Mouse (Mus musculus) embryonic facial prominence, embryonic 14.5 days (tissue): ENCODE measurements around the gene Sf3a1. TPM values are rescaled to one million over a fixed set of nuclear protein-coding genes. Genes with fewer than 3 reads are reported as not detected.

Experiments used
- ATAC-seq: fragments of 200-750 bp; cut with Nextera tagmentation; 2 replicates; pipeline ENCODE4 v1.8.0; 2017; ENCODE audit warnings: low read depth, moderate number of reproducible peaks, moderate TSS enrichment
- DNase-seq: peaks from one replicate; pipeline ENCODE4 v3.0.0-alpha.2; 2015; ENCODE audit warnings: low spot score
- H3K27ac ChIP-seq: fragments of 300-500 bp; sonication (generic); replicated peaks from 2 replicates; pipeline ENCODE4 v1.5.1; 2014; ENCODE audit warnings: low read depth, mild to moderate bottlenecking, low read length, moderate library complexity
- H3K27me3 ChIP-seq: fragments of 300-500 bp; sonication (generic); replicated peaks from 2 replicates; pipeline ENCODE4 v1.6.1; 2014; ENCODE audit warnings: low read length; ENCODE audit not compliant: control insufficient read depth, insufficient read depth
- H3K36me3 ChIP-seq: fragments of 300-500 bp; sonication (generic); 2 replicates; pipeline ENCODE4 v1.6.1; 2014; ENCODE audit warnings: low read length, mixed read lengths; ENCODE audit not compliant: control insufficient read depth, insufficient read depth
- H3K4me1 ChIP-seq: fragments of 300-500 bp; sonication (generic); 2 replicates; pipeline ENCODE4 v1.6.1; 2014; ENCODE audit warnings: antibody characterized with exemption, low read length; ENCODE audit not compliant: control insufficient read depth, insufficient read depth
- H3K4me2 ChIP-seq: fragments of 300-500 bp; sonication (generic); 2 replicates; pipeline ENCODE4 v1.6.1; 2014; ENCODE audit warnings: low read depth, mild to moderate bottlenecking, low read length, moderate library complexity, mixed read lengths
- H3K4me3 ChIP-seq: fragments of 300-500 bp; sonication (generic); 2 replicates; pipeline ENCODE4 v1.5.1; 2014; ENCODE audit warnings: low read depth, mild to moderate bottlenecking, low read length
- H3K9ac ChIP-seq: fragments of 300-500 bp; sonication (generic); 2 replicates; pipeline ENCODE4 v1.6.1; 2014; ENCODE audit warnings: low read depth, mild to moderate bottlenecking, low read length, moderate library complexity, mixed read lengths
- H3K9me3 ChIP-seq: fragments of 300-500 bp; sonication (generic); 2 replicates; pipeline ENCODE4 v1.6.1; 2016; ENCODE audit warnings: low read length; ENCODE audit not compliant: control insufficient read depth
- WGBS: fragments of 180-500 bp; shearing (Covaris S2); extraction: QIAGEN DNeasy Blood & Tissue Kit; methylation state at CpG from one replicate; pipeline ENCODE4 v1.1.7; 2014; 5-methylcytosine and 5-hydroxymethylcytosine counted together
- microRNA-seq: library from miRNA; unstranded; fragments of <30 nt; microRNA quantifications from one replicate; pipeline ENCODE4, GENCODE M21; 2016; ENCODE audit warnings: borderline number of aligned reads
- polyA plus RNA-seq: library from polyadenylated mRNA; unstranded; fragments of >200 nt; fragmentation: Nextera tagmentation; extraction: Ambion mirVana; gene quantifications from 2 replicates; pipeline ENCODE4 v1.2.1, GENCODE M21; 2014

Sf3a1 gene
- polyA plus RNA-seq, 1 experiment from 2014 or later = 51.4 TPM

GRCm38 (mm10) chr11:4226569-4227325, 66.6 kb downstream of the Sf3a1 start:
- Histone ChIP-seq H3K4me3 (no peak overlapping the region), H3K4me1 (no peaks in the 10 kb centered on the region), H3K36me3 (no peaks in the 10 kb centered on the region), H3K9ac (no peak overlapping the region), H3K9me3 (no peaks in the 10 kb centered on the region), H3K27ac (no peak overlapping the region), H3K27me3 (no peaks in the 10 kb centered on the region), H3K4me2 (no peak overlapping the region)
- DNase-seq (no peak), ATAC-seq (no peak)
- WGBS = 82% methylated on average over 5 of the region's 5 CpGs

- Histone ChIP-seq H3K9me3 (no peaks in the 10 kb centered on the region), H3K4me1 (no peaks in the 10 kb centered on the region), H3K4me2 (no peak overlapping the region), H3K36me3 (no peaks in the 10 kb centered on the region), H3K9ac (no peak overlapping the region), H3K27ac (no peak overlapping the region), H3K27me3 (no peaks in the 10 kb centered on the region), H3K4me3 (no peak overlapping the region)
- ATAC-seq = no peak
- peak; percentile 44 for DNase-seq
- 42% methylated on average over 8 of the region's 8 CpGs for WGBS
These were observed 68.3 kb downstream of the Sf3a1 start for GRCm38 (mm10) chr11:4228463-4228862.

GRCm38 (mm10) chr11:4229841-4230240, 69.7 kb downstream of the Sf3a1 start:
- 67% methylated on average over 4 of the region's 4 CpGs for WGBS
- Histone ChIP-seq H3K36me3 (no peaks in the 10 kb centered on the region), H3K4me3 (no peak overlapping the region), H3K27ac (no peak overlapping the region), H3K9ac (no peak overlapping the region), H3K27me3 (no peaks in the 10 kb centered on the region), H3K4me1 (no peaks in the 10 kb centered on the region), H3K9me3 (no peaks in the 10 kb centered on the region), H3K4me2 (no peak overlapping the region)
- ATAC-seq (no peak), DNase-seq (no peak)

- no peak overlapping the region for H3K4me3 ChIP-seq
- no peak for ATAC-seq
- H3K36me3 ChIP-seq = no peaks in the 10 kb centered on the region
These were observed 71.3 kb downstream of the Sf3a1 start for GRCm38 (mm10) chr11:4231435-4231834.

More at GRCm38 (mm10) chr11:4231435-4231834, 71.3 kb downstream of the Sf3a1 start:
- no peak overlapping the region for H3K9ac ChIP-seq
- DNase-seq = no peak
- no peaks in the 10 kb centered on the region for H3K27me3 ChIP-seq
- 74% methylated on average over 2 of the region's 2 CpGs for WGBS
- H3K27ac ChIP-seq = no peak overlapping the region
- H3K9me3 ChIP-seq = no peaks in the 10 kb centered on the region
- H3K4me1 ChIP-seq = no peaks in the 10 kb centered on the region
- no peak overlapping the region for H3K4me2 ChIP-seq

Small RNA genes within 50 kb of the gene (microRNA-seq; reads per million reads assigned to microRNA genes)
- gene Mir3060 = 1.5 reads per million

Other genes starting within 250 kb of the Sf3a1 start
- gene Slc35e4, start 245.7 kb upstream of the Sf3a1 start, polyA plus RNA-seq = 5.8 and 6.4 TPM in 2 replicates
- 49.0 and 50.4 TPM in 2 replicates for gene Tcn2, start 228.2 kb upstream of the Sf3a1 start, polyA plus RNA-seq
- gene Pes1, start 196.4 kb upstream of the Sf3a1 start, polyA plus RNA-seq = 59.7 and 62.9 TPM in 2 replicates
- gene 4930556J24Rik, start 183.6 kb upstream of the Sf3a1 start, polyA plus RNA-seq = not detected in 2 replicates
- gene Gal3st1, start 176.7 kb upstream of the Sf3a1 start, polyA plus RNA-seq = 3.2 and 3.3 TPM in 2 replicates
- 0.29 and 0.88 TPM in 2 replicates for gene Sec14l4, start 128.9 kb upstream of the Sf3a1 start, polyA plus RNA-seq
- gene Sec14l3, start 95.5 kb upstream of the Sf3a1 start, polyA plus RNA-seq = 1.7 and 6.8 TPM in 2 replicates
- 7.5 and 8.1 TPM in 2 replicates for gene Mtfp1, start 64.9 kb upstream of the Sf3a1 start, polyA plus RNA-seq
- 2.2 and 3.2 TPM in 2 replicates for gene Sec14l2, start 36.9 kb upstream of the Sf3a1 start, polyA plus RNA-seq
- gene Rnf215, start 25.1 kb upstream of the Sf3a1 start, polyA plus RNA-seq = 34.8 and 36.5 TPM in 2 replicates
- 6.1 and 6.7 TPM in 2 replicates for gene Ccdc157, start 57 bp upstream of the Sf3a1 start, polyA plus RNA-seq
- gene Tbc1d10a, start 26.4 kb downstream of the Sf3a1 start, polyA plus RNA-seq = 30.6 and 31.0 TPM in 2 replicates
- gene Castor1, start 57.9 kb downstream of the Sf3a1 start, polyA plus RNA-seq = 11.5 and 12.7 TPM in 2 replicates
- gene Osm, start 76.1 kb downstream of the Sf3a1 start, polyA plus RNA-seq = 0.12 and 0.17 TPM in 2 replicates
- gene Lif, start 97.2 kb downstream of the Sf3a1 start, polyA plus RNA-seq = 0.57 and 0.67 TPM in 2 replicates